Mouse (Mus musculus): ENCODE data around the gene Trpc7. TPM values are rescaled to one million over a fixed set of nuclear protein-coding genes. Genes with fewer than 3 reads are reported as not detected.

The Trpc7 gene
- polyA plus RNA-seq, 1 experiment from 2014 or later, result 0.31 TPM

- Histone ChIP-seq H3K4me2 (ENCODE audit: low read depth, low read length) (no peak overlapping the region), H3K9ac (ENCODE audit: low read depth, low read length) (no peak overlapping the region), H3K36me3 (ENCODE audit: control insufficient read depth, insufficient read depth, low read length) (no peaks in the 10 kb centered on the region), H3K4me3 (ENCODE audit: low read depth, low read length) (no peak overlapping the region), H3K4me1 (ENCODE audit: control insufficient read depth, insufficient read depth, low read length) (no peaks in the 10 kb centered on the region), H3K27ac (replicated peaks; ENCODE audit: low read depth, low read length) (no peak overlapping the region), H3K27me3 (replicated peaks; ENCODE audit: control insufficient read depth, insufficient read depth, low read length) (no peaks in the 10 kb centered on the region), H3K9me3 (ENCODE audit: control insufficient read depth, low read length) (no peaks in the 10 kb centered on the region)
- 62% methylated on average over 13 of the region's 13 CpGs for WGBS
- ATAC-seq (ENCODE audit: low read depth) (no peak), DNase-seq (ENCODE audit: low spot score) (no peak)
These were observed 114.9 kb downstream of the Trpc7 start for GRCm38 (mm10) chr13:56780746-56781469.

- Histone ChIP-seq H3K4me3 (ENCODE audit: low read depth, low read length) (no peak overlapping the region), H3K36me3 (ENCODE audit: control insufficient read depth, insufficient read depth, low read length) (no peaks in the 10 kb centered on the region), H3K4me1 (ENCODE audit: control insufficient read depth, insufficient read depth, low read length) (no peaks in the 10 kb centered on the region), H3K27me3 (replicated peaks; ENCODE audit: control insufficient read depth, insufficient read depth, low read length) (no peaks in the 10 kb centered on the region), H3K4me2 (ENCODE audit: low read depth, low read length) (no peak overlapping the region), H3K27ac (replicated peaks; ENCODE audit: low read depth, low read length) (no peak overlapping the region), H3K9ac (ENCODE audit: low read depth, low read length) (no peak overlapping the region), H3K9me3 (ENCODE audit: control insufficient read depth, low read length) (no peaks in the 10 kb centered on the region)
- ATAC-seq (ENCODE audit: low read depth) (peak; percentile 59; the same call in 1 of the 2 replicates), DNase-seq (ENCODE audit: low spot score) (no peak)
- 38% methylated on average over 5 of the region's 5 CpGs for WGBS
These were observed 121.5 kb downstream of the Trpc7 start for GRCm38 (mm10) chr13:56774304-56774703.

GRCm38 (mm10) chr13:56773262-56773870 is 122.4 kb downstream of the Trpc7 start:
- H3K36me3 ChIP-seq (ENCODE audit: control insufficient read depth, insufficient read depth, low read length), result no peaks in the 10 kb centered on the region
- no peak overlapping the region for H3K27ac ChIP-seq (replicated peaks; ENCODE audit: low read depth, low read length)
- no peak overlapping the region for H3K9ac ChIP-seq (ENCODE audit: low read depth, low read length)
- no peaks in the 10 kb centered on the region for H3K9me3 ChIP-seq (ENCODE audit: control insufficient read depth, low read length)
- DNase-seq (ENCODE audit: low spot score) (no peak), ATAC-seq (ENCODE audit: low read depth) (no peak)
- H3K27me3 ChIP-seq (replicated peaks; ENCODE audit: control insufficient read depth, insufficient read depth, low read length), result no peaks in the 10 kb centered on the region
- WGBS, result 42% methylated on average over 14 of the region's 14 CpGs
- H3K4me1 ChIP-seq (ENCODE audit: control insufficient read depth, insufficient read depth, low read length), result no peaks in the 10 kb centered on the region
- H3K4me3 ChIP-seq (ENCODE audit: low read depth, low read length), result no peak overlapping the region
- H3K4me2 ChIP-seq (ENCODE audit: low read depth, low read length), result no peak overlapping the region

- no peaks in the 10 kb centered on the region for H3K9me3 ChIP-seq (ENCODE audit: control insufficient read depth, low read length)
- WGBS, result 46% methylated on average over 3 of the region's 3 CpGs
- H3K4me3 ChIP-seq (ENCODE audit: low read depth, low read length), result no peak overlapping the region
- no peaks in the 10 kb centered on the region for H3K27me3 ChIP-seq (replicated peaks; ENCODE audit: control insufficient read depth, insufficient read depth, low read length)
- no peak overlapping the region for H3K27ac ChIP-seq (replicated peaks; ENCODE audit: low read depth, low read length)
- DNase-seq (ENCODE audit: low spot score) (no peak), ATAC-seq (ENCODE audit: low read depth) (no peak)
- H3K4me1 ChIP-seq (ENCODE audit: control insufficient read depth, insufficient read depth, low read length), result no peaks in the 10 kb centered on the region
- H3K36me3 ChIP-seq (ENCODE audit: control insufficient read depth, insufficient read depth, low read length), result no peaks in the 10 kb centered on the region
- H3K9ac ChIP-seq (ENCODE audit: low read depth, low read length), result no peak overlapping the region
- H3K4me2 ChIP-seq (ENCODE audit: low read depth, low read length), result no peak overlapping the region
These were observed 123.2 kb downstream of the Trpc7 start for GRCm38 (mm10) chr13:56772592-56772991.

- Histone ChIP-seq H3K4me1 (ENCODE audit: control insufficient read depth, insufficient read depth, low read length) (no peaks in the 10 kb centered on the region), H3K9me3 (ENCODE audit: control insufficient read depth, low read length) (no peaks in the 10 kb centered on the region), H3K27me3 (replicated peaks; ENCODE audit: control insufficient read depth, insufficient read depth, low read length) (no peaks in the 10 kb centered on the region), H3K9ac (ENCODE audit: low read depth, low read length) (no peak overlapping the region), H3K4me3 (ENCODE audit: low read depth, low read length) (no peak overlapping the region), H3K36me3 (ENCODE audit: control insufficient read depth, insufficient read depth, low read length) (no peaks in the 10 kb centered on the region), H3K27ac (replicated peaks; ENCODE audit: low read depth, low read length) (no peak overlapping the region), H3K4me2 (ENCODE audit: low read depth, low read length) (no peak overlapping the region)
- ATAC-seq (ENCODE audit: low read depth), result no peak
- 69% methylated on average over 5 of the region's 5 CpGs for WGBS
- no peak for DNase-seq (ENCODE audit: low spot score)
These were observed 125.0 kb downstream of the Trpc7 start for GRCm38 (mm10) chr13:56770786-56771185.

- Histone ChIP-seq H3K4me2 (ENCODE audit: low read depth, low read length) (no peak overlapping the region), H3K4me3 (ENCODE audit: low read depth, low read length) (no peak overlapping the region), H3K9me3 (ENCODE audit: control insufficient read depth, low read length) (no peaks in the 10 kb centered on the region), H3K27ac (replicated peaks; ENCODE audit: low read depth, low read length) (no peak overlapping the region), H3K9ac (ENCODE audit: low read depth, low read length) (no peak overlapping the region), H3K36me3 (ENCODE audit: control insufficient read depth, insufficient read depth, low read length) (no peaks in the 10 kb centered on the region), H3K27me3 (replicated peaks; ENCODE audit: control insufficient read depth, insufficient read depth, low read length) (no peaks in the 10 kb centered on the region), H3K4me1 (ENCODE audit: control insufficient read depth, insufficient read depth, low read length) (peaks cover 4% of the 10 kb centered on the region; the same call in 1 of the 2 replicates)
- no peak for DNase-seq (ENCODE audit: low spot score)
- WGBS, result 68% methylated on average over 1 of the region's 1 CpGs
- ATAC-seq (ENCODE audit: low read depth), result no peak
These were observed 125.6 kb downstream of the Trpc7 start for GRCm38 (mm10) chr13:56770136-56770578.

- H3K9me3 ChIP-seq (ENCODE audit: control insufficient read depth, low read length), result no peaks in the 10 kb centered on the region
- 20% methylated on average over 4 of the region's 4 CpGs for whole genome bisulfite sequencing
- DNase-seq (ENCODE audit: low spot score) (no peak), ATAC-seq (ENCODE audit: low read depth) (no peak)
- H3K27ac ChIP-seq (replicated peaks; ENCODE audit: low read depth, low read length), result no peak overlapping the region
- H3K9ac ChIP-seq (ENCODE audit: low read depth, low read length), result no peak overlapping the region
- H3K4me1 ChIP-seq (ENCODE audit: control insufficient read depth, insufficient read depth, low read length), result peaks cover 4% of the 10 kb centered on the region; the same call in 1 of the 2 replicates
- no peak overlapping the region for H3K4me2 ChIP-seq (ENCODE audit: low read depth, low read length)
- H3K4me3 ChIP-seq (ENCODE audit: low read depth, low read length), result no peak overlapping the region
- no peaks in the 10 kb centered on the region for H3K36me3 ChIP-seq (ENCODE audit: control insufficient read depth, insufficient read depth, low read length)
- no peaks in the 10 kb centered on the region for H3K27me3 ChIP-seq (replicated peaks; ENCODE audit: control insufficient read depth, insufficient read depth, low read length)
These were observed 126.4 kb downstream of the Trpc7 start for GRCm38 (mm10) chr13:56769431-56769830.

- ATAC-seq (ENCODE audit: low read depth) (no peak), DNase-seq (ENCODE audit: low spot score) (no peak)
- Histone ChIP-seq H3K4me3 (ENCODE audit: low read depth, low read length) (no peak overlapping the region), H3K27me3 (replicated peaks; ENCODE audit: control insufficient read depth, insufficient read depth, low read length) (no peaks in the 10 kb centered on the region), H3K27ac (replicated peaks; ENCODE audit: low read depth, low read length) (no peak overlapping the region), H3K4me2 (ENCODE audit: low read depth, low read length) (no peak overlapping the region), H3K4me1 (ENCODE audit: control insufficient read depth, insufficient read depth, low read length) (peaks cover 7% of the 10 kb centered on the region), H3K9me3 (ENCODE audit: control insufficient read depth, low read length) (no peaks in the 10 kb centered on the region), H3K9ac (ENCODE audit: low read depth, low read length) (no peak overlapping the region), H3K36me3 (ENCODE audit: control insufficient read depth, insufficient read depth, low read length) (no peaks in the 10 kb centered on the region)
- WGBS, result 40% methylated on average over 5 of the region's 5 CpGs
These were observed 129.6 kb downstream of the Trpc7 start for GRCm38 (mm10) chr13:56766211-56766610.
